Mouse (Mus musculus) midbrain, embryonic 14.5 days (tissue): ENCODE measurements at regions not wholly inside any gene's neighbourhood (a gene's known extent, or its start where the extent isn't known, plus 50 kb on each side); places are given as distances from the start of the nearest gene placed in this dataset.

ENCODE experiments used
- ATAC-seq: fragments of 200-750 bp; cut with Nextera tagmentation; 2 replicates; pipeline ENCODE4 v1.8.0; 2017; ENCODE audit warnings: moderate number of reproducible peaks, moderate library complexity; ENCODE audit not compliant: low FRiP score, low TSS enrichment
- DNase-seq: peaks from one replicate; pipeline ENCODE4 v3.0.0-alpha.2; 2015
- H3K27ac ChIP-seq: fragments of 300-500 bp; sonication (generic); replicated peaks from 2 replicates; pipeline ENCODE4 v1.5.1; 2014; ENCODE audit warnings: mild to moderate bottlenecking, low read depth, low read length, moderate library complexity
- H3K27me3 ChIP-seq: fragments of 300-500 bp; sonication (generic); 2 replicates; pipeline ENCODE4 v1.6.1; 2014; ENCODE audit warnings: low read length, control low read depth, mixed read lengths; ENCODE audit not compliant: control insufficient read depth, insufficient read depth
- H3K36me3 ChIP-seq: fragments of 300-500 bp; sonication (generic); 2 replicates; pipeline ENCODE4 v1.6.1; 2014; ENCODE audit warnings: low read length, control low read depth; ENCODE audit not compliant: control insufficient read depth, insufficient read depth
- H3K4me1 ChIP-seq: fragments of 300-500 bp; sonication (generic); 2 replicates; pipeline ENCODE4 v1.6.1; 2014; ENCODE audit warnings: mild to moderate bottlenecking, antibody characterized with exemption, low read length, control low read depth; ENCODE audit not compliant: control insufficient read depth, insufficient read depth
- H3K4me2 ChIP-seq: fragments of 300-500 bp; sonication (generic); 2 replicates; pipeline ENCODE4 v1.6.1; 2014; ENCODE audit warnings: mild to moderate bottlenecking, low read length, moderate library complexity
- H3K4me3 ChIP-seq: fragments of 300-500 bp; sonication (generic); replicated peaks from 2 replicates; pipeline ENCODE4 v1.5.1; 2014; ENCODE audit warnings: low read depth, low read length
- H3K9ac ChIP-seq: fragments of 300-500 bp; sonication (generic); replicated peaks from 2 replicates; pipeline ENCODE4 v1.6.1; 2014; ENCODE audit warnings: mild to moderate bottlenecking, low read length, moderate library complexity
- H3K9me3 ChIP-seq: fragments of 300-500 bp; sonication (generic); 2 replicates; pipeline ENCODE4 v1.6.1; 2016; ENCODE audit warnings: low read length, control low read depth, mixed read lengths; ENCODE audit not compliant: control insufficient read depth
- WGBS: fragments of 180-500 bp; shearing (Covaris S2); extraction: QIAGEN DNeasy Blood & Tissue Kit; methylation state at CpG from one replicate; pipeline ENCODE4 v1.1.7; 2014; 5-methylcytosine and 5-hydroxymethylcytosine counted together

- H3K27me3 ChIP-seq = no peaks in the 10 kb centered on the region
- no peak overlapping the region for H3K4me2 ChIP-seq
- no peak overlapping the region for H3K4me3 ChIP-seq
- H3K4me1 ChIP-seq = no peaks in the 10 kb centered on the region
- no peak overlapping the region for H3K27ac ChIP-seq
- ATAC-seq (no peak), DNase-seq (no peak)
- no peaks in the 10 kb centered on the region for H3K36me3 ChIP-seq
- H3K9ac ChIP-seq = no peak overlapping the region
- no peaks in the 10 kb centered on the region for H3K9me3 ChIP-seq
- 82% methylated on average over 6 of the region's 6 CpGs for WGBS
Measured at GRCm38 (mm10) chr2:84528847-84529775, 52.5 kb upstream of the Tfpi start.
